Comparison of ENCODE assay signal across 16 mouse cellular contexts in genomic region chr3:149441227-149441626, GRCm38 (mm10).
"Had no signal": no experiment of that assay in that cellular context is flagged by ENCODE, and none has a peak within 500 bp of the region (broad histone marks: within the 10 kb centered on the region; RNA-seq: fewer than 3 reads in every experiment).

No protein-coding gene starts in this region.

- DNase-seq: gastrocnemius, adult 2 months; gastrocnemius, postnatal 10 days; gastrocnemius, postnatal 25 days; heart, adult 11 months; heart, adult 2 months; heart, postnatal 14 days; heart, postnatal 36 days; kidney, adult 11 months; kidney, adult 2 months; kidney, postnatal 10 days; kidney, postnatal 25 days; kidney, postnatal 4 days; liver; liver, embryonic 13.5 days had no signal

- ATAC-seq: hindbrain, postnatal 0 days; intestine, embryonic 16.5 days had no signal
